Mouse (Mus musculus) lung, postnatal 0 days (tissue): ENCODE results near the gene Soga1.

Experiments
- CTCF ChIP-seq: IDR thresholded peaks from 2 replicates; pipeline ENCODE4 v1.5.1; 2016; ENCODE audit warnings: antibody characterized with exemption, mild to moderate bottlenecking
- EP300 ChIP-seq: IDR thresholded peaks from 2 replicates; pipeline ENCODE4 v1.6.1; 2016; ENCODE audit warnings: antibody characterized with exemption, mild to moderate bottlenecking, control low read depth

DNA sequence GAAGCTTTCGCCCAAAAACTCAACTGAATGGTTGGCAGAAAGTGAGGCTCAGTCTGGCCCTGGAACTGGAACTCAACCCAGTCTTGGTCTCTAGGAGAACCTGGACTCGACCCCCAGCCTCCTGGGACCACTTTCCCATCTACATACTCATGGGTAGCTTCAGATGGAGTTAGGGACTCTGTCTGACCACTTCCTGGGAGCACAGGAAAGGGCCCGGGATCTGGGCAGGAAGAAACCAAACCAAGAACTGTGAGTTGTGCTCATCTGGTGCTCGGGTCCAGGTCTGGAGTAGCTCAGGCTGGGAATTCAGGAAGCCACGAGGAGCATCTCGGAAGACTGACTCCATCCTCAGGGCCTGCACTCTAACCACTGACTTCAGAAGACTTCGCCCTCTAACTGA, 2.5 kb downstream of the Soga1 start:
- TF ChIP-seq CTCF (no peak), EP300 (no peak)
